19 mouse cellular contexts compared by ENCODE assay signal in the genomic region with DNA sequence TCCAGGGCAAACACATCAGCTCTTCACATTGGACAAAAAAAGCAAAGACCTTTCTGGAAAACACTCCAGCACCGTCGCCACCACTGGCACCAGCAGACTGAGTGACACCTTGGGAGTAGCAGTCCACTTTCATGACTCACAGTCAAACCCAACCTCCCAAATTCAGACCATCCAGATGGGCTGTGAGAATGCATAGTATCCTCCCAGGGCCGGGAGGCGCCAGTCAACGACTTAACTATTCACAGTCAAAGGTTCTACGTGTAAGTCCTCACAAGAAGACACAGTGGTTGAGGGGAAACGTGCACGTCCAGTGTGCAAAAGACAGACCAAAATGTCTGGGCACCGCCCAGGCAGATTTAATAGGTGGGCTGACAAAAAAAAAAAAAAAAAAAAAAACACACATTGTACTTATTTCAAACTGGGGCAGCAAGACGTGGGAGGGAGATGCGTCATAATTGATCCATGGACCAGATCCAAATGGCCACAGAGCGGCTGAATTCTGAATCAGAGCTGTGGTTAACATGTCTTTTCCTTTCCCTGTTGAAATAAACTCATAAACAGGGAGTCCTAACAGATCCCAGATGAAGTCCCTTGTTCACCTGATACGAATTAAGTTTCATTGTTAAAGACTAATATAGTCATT.
DNase-seq lines count a peak whose midpoint lies in the region; ATAC-seq lines count a peak whose summit lies in the region.
"Had no signal": no experiment of that assay in that cellular context is flagged by ENCODE, and none has a peak within 500 bp of the region (broad histone marks: within the 10 kb centered on the region; RNA-seq: fewer than 3 reads in every experiment).

No protein-coding gene starts in this region.

- H3K4me2 ChIP-seq in embryonic facial prominence, embryonic 14.5 days (ENCODE audit: low read depth, low read length): no peak overlapping the region
- no peak overlapping the region for H3K4me2 ChIP-seq in forebrain, embryonic 13.5 days
- H3K4me2 ChIP-seq: heart, embryonic 12.5 days; hindbrain, embryonic 15.5 days had no signal

- H3K27me3 ChIP-seq in embryonic facial prominence, embryonic 14.5 days (replicated peaks; ENCODE audit: control insufficient read depth, insufficient read depth, low read length): no peaks in the 10 kb centered on the region
- no peaks in the 10 kb centered on the region for H3K27me3 ChIP-seq in embryonic facial prominence, embryonic 10.5 days (replicated peaks; ENCODE audit: low read depth, poor library complexity, severe bottlenecking)
- H3K27me3 ChIP-seq in forebrain, embryonic 13.5 days: peaks cover 4% of the 10 kb centered on the region
- H3K27me3 ChIP-seq: heart, embryonic 12.5 days; hindbrain, embryonic 15.5 days had no signal

- H3K9me3 ChIP-seq in embryonic facial prominence, embryonic 14.5 days (ENCODE audit: control insufficient read depth, low read length): peaks cover 5% of the 10 kb centered on the region; the same call in 1 of the 2 replicates
- H3K9me3 ChIP-seq in embryonic facial prominence, embryonic 10.5 days: peaks cover 4% of the 10 kb centered on the region
- no peaks in the 10 kb centered on the region; the same call in 1 of the 2 replicates for H3K9me3 ChIP-seq in forebrain, embryonic 13.5 days (replicated peaks)
- H3K9me3 ChIP-seq: hindbrain, embryonic 15.5 days had no signal

- no peak overlapping the region for H3K27ac ChIP-seq in embryonic facial prominence, embryonic 14.5 days (replicated peaks; ENCODE audit: low read depth, low read length)
- H3K27ac ChIP-seq in embryonic facial prominence, embryonic 10.5 days (replicated peaks): no peak overlapping the region
- no peak overlapping the region for H3K27ac ChIP-seq in forebrain, embryonic 13.5 days
- H3K27ac ChIP-seq: heart, adult 2 months; hindbrain, embryonic 10.5 days; hindbrain, embryonic 15.5 days had no signal

- 76% methylated on average over 13 of the region's 13 CpGs for WGBS in embryonic facial prominence, embryonic 14.5 days
- 90% methylated on average over 13 of the region's 13 CpGs for WGBS in embryonic facial prominence, embryonic 10.5 days
- WGBS in forebrain, embryonic 13.5 days: 83% methylated on average over 13 of the region's 13 CpGs

- H3K36me3 ChIP-seq in embryonic facial prominence, embryonic 14.5 days (ENCODE audit: control insufficient read depth, insufficient read depth, low read length): no peaks in the 10 kb centered on the region
- H3K36me3 ChIP-seq in embryonic facial prominence, embryonic 10.5 days (replicated peaks): no peaks in the 10 kb centered on the region
- H3K36me3 ChIP-seq in forebrain, embryonic 13.5 days (ENCODE audit: poor library complexity, severe bottlenecking): no peaks in the 10 kb centered on the region
- H3K36me3 ChIP-seq: heart, embryonic 12.5 days; hindbrain, embryonic 10.5 days; hindbrain, embryonic 15.5 days had no signal

- no peak overlapping the region for H3K9ac ChIP-seq in embryonic facial prominence, embryonic 14.5 days (ENCODE audit: low read depth, low read length)
- H3K9ac ChIP-seq in forebrain, embryonic 13.5 days: no peak overlapping the region
- H3K9ac ChIP-seq: heart, embryonic 12.5 days; hindbrain, embryonic 15.5 days had no signal

- H3K4me3 ChIP-seq in embryonic facial prominence, embryonic 14.5 days (ENCODE audit: low read depth, low read length): no peak overlapping the region
- no peak overlapping the region for H3K4me3 ChIP-seq in embryonic facial prominence, embryonic 10.5 days
- no peak overlapping the region for H3K4me3 ChIP-seq in forebrain, embryonic 13.5 days
- H3K4me3 ChIP-seq: heart, adult 2 months; heart, embryonic 12.5 days; hindbrain, embryonic 10.5 days; hindbrain, embryonic 15.5 days had no signal

- H3K4me1 ChIP-seq in embryonic facial prominence, embryonic 14.5 days (ENCODE audit: control insufficient read depth, insufficient read depth, low read length): no peaks in the 10 kb centered on the region
- no peaks in the 10 kb centered on the region for H3K4me1 ChIP-seq in embryonic facial prominence, embryonic 10.5 days
- H3K4me1 ChIP-seq in forebrain, embryonic 13.5 days: peaks cover 17% of the 10 kb centered on the region
- H3K4me1 ChIP-seq: hindbrain, embryonic 10.5 days; hindbrain, embryonic 15.5 days had no signal

- no peak for ATAC-seq in embryonic facial prominence, embryonic 14.5 days (ENCODE audit: low read depth)
- ATAC-seq in forebrain, embryonic 13.5 days: no peak
- ATAC-seq: forebrain, embryonic 14.5 days; intestine, embryonic 16.5 days had no signal

- DNase-seq in embryonic facial prominence, embryonic 14.5 days (ENCODE audit: low spot score): peak; percentile 13
- no peak for DNase-seq in embryonic facial prominence, embryonic 10.5 days (ENCODE audit: low spot score)
- peak; percentile 84 for DNase-seq in 3134 (ENCODE audit: extremely low read depth, insufficient read length, low spot score)
- peak; percentile 79 for DNase-seq in Muller cell, postnatal 12 days (ENCODE audit: inconsistent ontology term)
- DNase-seq in brain, adult 2 months (ENCODE audit: low read depth, low spot score): peak; percentile 47
- no peak for DNase-seq in kidney, postnatal 10 days
- no peak for DNase-seq in thymus, postnatal 14 days
- DNase-seq: adrenal gland, postnatal 14 days; cerebellum, adult 18-20 months; cerebellum, adult 9-11 months; gastrocnemius, postnatal 10 days; heart, adult 2 months; kidney, adult 2 months had no signal

Comparison
In these comparisons a context has a peak if more than half of its experiments do, and no peak if none do; other contexts are left out.
1. DNase-seq: peak in embryonic facial prominence, embryonic 14.5 days (single experiment), 3134 (single experiment), Muller cell, postnatal 12 days (single experiment) and brain, adult 2 months (single experiment); none in embryonic facial prominence, embryonic 10.5 days (single experiment), kidney, postnatal 10 days (single experiment) and thymus, postnatal 14 days (single experiment).